Mouse (Mus musculus) stomach, embryonic 16.5 days (tissue): ENCODE results near the gene Tmem247. TPM values are rescaled to one million over a fixed set of nuclear protein-coding genes. Genes with fewer than 3 reads are reported as not detected.

Source experiments
- ATAC-seq: fragments of 200-750 bp; cut with Nextera tagmentation; 2 replicates; pipeline ENCODE4 v1.8.0; 2017; ENCODE audit warnings: moderate number of reproducible peaks, moderate TSS enrichment; ENCODE audit not compliant: insufficient read depth, low FRiP score
- H3K27ac ChIP-seq: fragments of 300-500 bp; sonication (generic); 2 replicates; pipeline ENCODE4 v1.5.1; 2014; ENCODE audit warnings: low read length
- H3K27me3 ChIP-seq: fragments of 300-500 bp; sonication (generic); 2 replicates; pipeline ENCODE4 v1.6.1; 2014; ENCODE audit warnings: low read length, control low read depth, mixed read lengths; ENCODE audit not compliant: control insufficient read depth, insufficient read depth
- H3K36me3 ChIP-seq: fragments of 300-500 bp; sonication (generic); 2 replicates; pipeline ENCODE4 v1.6.1; 2014; ENCODE audit warnings: low read length; ENCODE audit not compliant: control insufficient read depth, insufficient read depth
- H3K4me1 ChIP-seq: fragments of 300-500 bp; sonication (generic); 2 replicates; pipeline ENCODE4 v1.6.1; 2014; ENCODE audit warnings: low read length, control low read depth, mixed read lengths; ENCODE audit not compliant: control insufficient read depth, insufficient read depth
- H3K4me2 ChIP-seq: fragments of 300-500 bp; sonication (generic); 2 replicates; pipeline ENCODE4 v1.6.1; 2014; ENCODE audit warnings: low read depth, low read length, mixed read lengths
- H3K4me3 ChIP-seq: fragments of 300-500 bp; sonication (generic); replicated peaks from 2 replicates; pipeline ENCODE4 v1.5.1; 2014; ENCODE audit warnings: mild to moderate bottlenecking, low read length
- H3K9ac ChIP-seq: fragments of 300-500 bp; sonication (generic); 2 replicates; pipeline ENCODE4 v1.6.1; 2014; ENCODE audit warnings: low read length
- H3K9me3 ChIP-seq: fragments of 300-500 bp; sonication (generic); replicated peaks from 2 replicates; pipeline ENCODE4 v1.6.1; 2016; ENCODE audit warnings: low read length, control low read depth; ENCODE audit not compliant: control insufficient read depth
- WGBS: fragments of 180-500 bp; shearing (Covaris S2); extraction: QIAGEN DNeasy Blood & Tissue Kit; methylation state at CpG from one replicate; pipeline ENCODE4 v1.1.7; 2014; 5-methylcytosine and 5-hydroxymethylcytosine counted together
- polyA plus RNA-seq: library from polyadenylated mRNA; unstranded; fragments of >200 nt; fragmentation: Nextera tagmentation; extraction: Ambion mirVana; gene quantifications from 2 replicates; pipeline ENCODE4 v1.2.1, GENCODE M21; 2015

Gene Tmem247
- polyA plus RNA-seq, 1 experiment from 2014 or later = not detected

- no peak overlapping the region for H3K9ac ChIP-seq
- H3K4me3 ChIP-seq = no peak overlapping the region
- no peaks in the 10 kb centered on the region for H3K27me3 ChIP-seq
- 74% methylated on average over 6 of the region's 6 CpGs for WGBS
- no peak overlapping the region for H3K27ac ChIP-seq
- no peak for ATAC-seq
- no peaks in the 10 kb centered on the region for H3K36me3 ChIP-seq
- H3K4me2 ChIP-seq = no peak overlapping the region
- H3K4me1 ChIP-seq = 0 out of 2 replicates have a peak, but pooled peaks cover 5% of the 10 kb centered on the region
- H3K9me3 ChIP-seq = 0 out of 2 replicates have a peak, but pooled peaks cover 7% of the 10 kb centered on the region
Observed at GRCm38 (mm10) chr17:86929355-86929754, 12.2 kb downstream of the Tmem247 start.

- no peaks in the 10 kb centered on the region for H3K36me3 ChIP-seq
- ATAC-seq = no peak
- 0 out of 2 replicates have a peak, but pooled peaks cover 5% of the 10 kb centered on the region for H3K4me1 ChIP-seq
- no peak overlapping the region for H3K4me3 ChIP-seq
- no peak overlapping the region for H3K9ac ChIP-seq
- H3K27ac ChIP-seq = no peak overlapping the region
- H3K9me3 ChIP-seq = 0 out of 2 replicates have a peak, but pooled peaks cover 7% of the 10 kb centered on the region
- no peaks in the 10 kb centered on the region for H3K27me3 ChIP-seq
- H3K4me2 ChIP-seq = no peak overlapping the region
Observed at GRCm38 (mm10) chr17:86929981-86930380, 12.8 kb downstream of the Tmem247 start.

- Histone ChIP-seq H3K4me1 (peaks cover 9% of the 10 kb centered on the region; the same call in 1 of the 2 replicates), H3K27ac (no peak overlapping the region), H3K27me3 (no peaks in the 10 kb centered on the region), H3K9ac (no peak overlapping the region), H3K4me3 (no peak overlapping the region), H3K9me3 (no peaks in the 10 kb centered on the region), H3K4me2 (no peak overlapping the region), H3K36me3 (no peaks in the 10 kb centered on the region)
- WGBS = 47% methylated on average over 5 of the region's 5 CpGs
- no peak for ATAC-seq
Observed at GRCm38 (mm10) chr17:86932896-86933295, 15.7 kb downstream of the Tmem247 start.

GRCm38 (mm10) chr17:86937064-86937463, 19.9 kb downstream of the Tmem247 start:
- no peak overlapping the region for H3K27ac ChIP-seq
- no peak overlapping the region for H3K4me3 ChIP-seq
- no peaks in the 10 kb centered on the region for H3K27me3 ChIP-seq
- no peaks in the 10 kb centered on the region for H3K36me3 ChIP-seq
- no peaks in the 10 kb centered on the region for H3K9me3 ChIP-seq
- peak overlapping the region; percentile 49; the same call in 1 of the 2 replicates for H3K4me2 ChIP-seq
- H3K4me1 ChIP-seq = peaks cover 9% of the 10 kb centered on the region; the same call in 1 of the 2 replicates
- 59% methylated on average over 2 of the region's 2 CpGs for WGBS
- H3K9ac ChIP-seq = no peak overlapping the region; the same call in 1 of the 2 replicates
- no peak for ATAC-seq

- H3K27ac ChIP-seq = peak overlapping the region; percentile 1; the same call in 1 of the 2 replicates
- peak overlapping the region; percentile 40 for H3K9ac ChIP-seq
- H3K36me3 ChIP-seq = no peaks in the 10 kb centered on the region
- H3K27me3 ChIP-seq = no peaks in the 10 kb centered on the region
- peak overlapping the region; percentile 39 for H3K4me3 ChIP-seq
- peaks cover 7% of the 10 kb centered on the region; the same call in 1 of the 2 replicates for H3K4me1 ChIP-seq
- ATAC-seq = peak; percentile 90
- H3K9me3 ChIP-seq = no peaks in the 10 kb centered on the region
- 5% methylated on average over 20 of the region's 20 CpGs for WGBS
- H3K4me2 ChIP-seq = peak overlapping the region; percentile 49
Observed at GRCm38 (mm10) chr17:86937497-86938155, 20.5 kb downstream of the Tmem247 start.

GRCm38 (mm10) chr17:86938683-86939082, 21.5 kb downstream of the Tmem247 start:
- H3K27ac ChIP-seq = no peak overlapping the region
- peaks cover 4% of the 10 kb centered on the region; the same call in 1 of the 2 replicates for H3K4me1 ChIP-seq
- no peak overlapping the region for H3K9ac ChIP-seq
- no peaks in the 10 kb centered on the region for H3K9me3 ChIP-seq
- H3K4me3 ChIP-seq = no peak overlapping the region
- H3K4me2 ChIP-seq = no peak overlapping the region
- WGBS = 60% methylated on average over 7 of the region's 7 CpGs
- no peaks in the 10 kb centered on the region for H3K36me3 ChIP-seq
- ATAC-seq = no peak
- H3K27me3 ChIP-seq = no peaks in the 10 kb centered on the region

GRCm38 (mm10) chr17:86942112-86942511, 25.0 kb downstream of the Tmem247 start:
- no peak overlapping the region for H3K9ac ChIP-seq
- 64% methylated on average over 6 of the region's 6 CpGs for WGBS
- H3K36me3 ChIP-seq = no peaks in the 10 kb centered on the region
- peaks cover 4% of the 10 kb centered on the region; the same call in 1 of the 2 replicates for H3K4me1 ChIP-seq
- no peak for ATAC-seq
- no peak overlapping the region for H3K4me2 ChIP-seq
- no peaks in the 10 kb centered on the region for H3K27me3 ChIP-seq
- no peaks in the 10 kb centered on the region for H3K9me3 ChIP-seq
- no peak overlapping the region for H3K27ac ChIP-seq
- H3K4me3 ChIP-seq = no peak overlapping the region

GRCm38 (mm10) chr17:86943158-86943557, 26.0 kb downstream of the Tmem247 start:
- Histone ChIP-seq H3K36me3 (no peaks in the 10 kb centered on the region), H3K27ac (no peak overlapping the region), H3K4me1 (no peaks in the 10 kb centered on the region), H3K27me3 (no peaks in the 10 kb centered on the region), H3K4me3 (no peak overlapping the region), H3K9me3 (no peaks in the 10 kb centered on the region), H3K4me2 (no peak overlapping the region), H3K9ac (no peak overlapping the region)
- ATAC-seq = no peak
- 69% methylated on average over 6 of the region's 6 CpGs for WGBS

- no peaks in the 10 kb centered on the region for H3K9me3 ChIP-seq
- no peaks in the 10 kb centered on the region for H3K36me3 ChIP-seq
- 44% methylated on average over 4 of the region's 4 CpGs for WGBS
- ATAC-seq = no peak
- no peaks in the 10 kb centered on the region for H3K27me3 ChIP-seq
- no peak overlapping the region for H3K9ac ChIP-seq
- no peak overlapping the region for H3K27ac ChIP-seq
- H3K4me2 ChIP-seq = no peak overlapping the region
- no peaks in the 10 kb centered on the region for H3K4me1 ChIP-seq
- H3K4me3 ChIP-seq = no peak overlapping the region
Observed at GRCm38 (mm10) chr17:86946078-86946477, 28.9 kb downstream of the Tmem247 start.
